Mouse (Mus musculus): ENCODE data around the gene Rbfox2.
A peak's percentile ranks its signal among the peaks of the same experiment; 100 is the strongest.

The Rbfox2 gene

DNA sequence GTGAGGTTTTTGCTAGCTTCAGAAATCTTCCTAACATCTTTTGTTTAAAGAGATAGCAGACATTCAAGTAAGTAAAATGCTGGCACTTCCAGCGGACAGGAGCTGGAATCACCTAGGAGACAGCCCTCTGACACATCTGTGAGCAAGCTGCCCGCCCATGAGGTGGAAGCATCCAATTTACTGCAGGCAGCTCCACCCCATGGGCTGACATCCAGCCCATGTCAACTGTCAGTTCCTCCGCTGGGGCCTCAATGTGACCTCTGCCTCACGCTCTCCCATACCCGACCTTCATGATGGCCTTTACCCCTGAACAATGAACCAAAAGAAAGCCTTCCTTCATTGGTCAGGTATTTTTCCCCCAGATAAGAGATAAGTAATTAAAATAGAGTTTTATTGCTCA is 121.2 kb downstream of the Rbfox2 start:
- no peak for DNase-seq

DNA sequence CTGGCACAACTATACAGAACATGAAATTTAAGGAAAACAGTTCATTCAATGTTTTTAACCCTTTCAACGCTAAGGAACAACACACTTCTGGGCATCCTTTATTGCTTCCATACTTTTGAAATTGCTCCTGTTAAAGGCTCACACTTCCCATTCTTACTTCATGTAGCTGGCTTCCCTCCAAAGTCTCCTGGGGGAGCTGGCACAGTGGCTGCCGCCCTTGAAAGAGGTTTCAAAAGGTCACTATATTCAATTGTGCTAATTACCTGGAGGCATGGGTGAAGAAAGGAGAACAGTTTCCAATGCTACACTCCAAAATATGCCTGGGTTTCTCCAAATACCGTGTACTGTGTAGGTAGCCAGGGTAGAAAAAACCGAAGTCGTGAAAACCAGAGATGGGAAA is 124.0 kb downstream of the Rbfox2 start:
- peak in 1 of 2 experiments; percentile 55 for DNase-seq

DNA sequence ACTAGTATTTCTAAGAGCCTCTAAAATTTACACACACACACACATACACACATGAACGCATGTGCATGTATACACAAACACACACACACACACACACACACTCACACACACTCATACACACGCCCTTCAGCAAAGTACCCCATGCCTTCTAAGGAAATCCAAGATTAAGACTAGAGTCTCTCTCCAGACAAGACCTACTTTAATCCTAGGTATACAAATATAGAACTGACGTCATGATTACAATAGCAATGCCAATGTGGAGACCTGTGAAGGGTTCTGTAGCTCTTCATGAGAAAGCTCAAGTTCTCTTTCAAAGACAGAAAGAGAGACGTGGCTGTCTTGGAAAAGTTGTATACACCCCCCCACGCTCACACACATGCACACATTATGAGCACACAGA is 132.8 kb downstream of the Rbfox2 start:
- no peak for DNase-seq

DNA sequence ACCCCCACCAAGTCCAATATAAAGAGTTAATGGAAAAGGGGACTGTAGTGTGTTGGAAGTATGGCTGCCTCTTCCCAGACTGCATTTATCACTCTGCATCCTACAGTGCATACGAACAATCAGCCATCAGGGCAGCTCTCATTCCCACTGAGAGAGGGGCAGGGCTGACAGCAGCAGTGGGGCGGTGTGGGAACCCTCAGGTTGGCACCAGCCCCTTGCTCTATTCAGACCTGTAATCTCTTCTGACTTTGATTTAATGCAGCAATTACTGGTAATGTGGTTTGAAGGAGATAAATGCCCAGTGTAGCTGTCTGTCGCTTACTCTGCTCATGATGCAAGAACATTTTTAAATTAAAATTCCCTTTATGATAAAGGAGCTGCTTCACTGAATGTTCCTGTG is 134.4 kb downstream of the Rbfox2 start:
- DNase-seq: no peak

DNA sequence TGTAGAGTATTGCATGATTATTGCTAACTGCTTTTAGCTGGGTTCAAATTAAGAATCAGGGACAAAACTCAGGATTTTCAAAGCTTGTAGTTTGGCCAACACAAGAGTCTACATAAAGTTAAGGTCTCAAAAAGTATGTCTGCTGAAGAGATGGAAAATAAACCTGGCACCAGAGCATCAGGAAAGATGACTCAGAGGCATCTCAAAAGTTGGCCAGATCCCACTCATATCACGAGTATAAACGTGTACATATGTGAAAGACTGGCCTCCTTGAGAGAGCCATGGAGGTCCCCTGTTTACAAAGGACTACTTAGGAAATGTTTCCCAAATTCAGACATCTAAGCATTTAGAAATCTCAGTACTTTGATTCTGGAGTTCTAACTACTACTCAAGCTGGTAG is 138.0 kb downstream of the Rbfox2 start:
- no peak for DNase-seq

DNA sequence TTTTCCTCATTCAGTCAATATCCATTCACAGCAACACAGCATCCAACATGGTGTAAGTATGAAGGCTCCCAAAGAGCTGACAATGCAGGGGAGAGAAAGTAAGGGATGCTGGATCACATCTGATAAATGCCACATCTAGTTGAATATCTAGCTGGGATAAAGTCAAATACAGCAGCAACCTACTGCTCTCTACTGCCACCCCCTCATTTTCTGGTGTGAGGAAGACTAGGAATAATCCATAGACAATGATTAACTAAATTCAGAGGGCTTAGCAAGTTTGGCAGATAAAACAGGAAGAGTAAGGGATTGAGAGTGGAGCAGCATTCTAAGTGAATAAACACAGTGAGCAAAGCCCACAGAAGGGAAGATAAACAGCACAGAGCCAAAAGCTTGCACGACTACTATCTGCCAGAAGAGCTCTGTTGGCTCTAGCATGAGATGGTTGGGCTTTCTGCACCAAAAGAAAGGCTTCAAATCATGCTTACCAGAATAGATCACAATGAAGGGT is 140.5 kb downstream of the Rbfox2 start:
- peak in 1 of 2 experiments; percentile 43 for DNase-seq

DNA sequence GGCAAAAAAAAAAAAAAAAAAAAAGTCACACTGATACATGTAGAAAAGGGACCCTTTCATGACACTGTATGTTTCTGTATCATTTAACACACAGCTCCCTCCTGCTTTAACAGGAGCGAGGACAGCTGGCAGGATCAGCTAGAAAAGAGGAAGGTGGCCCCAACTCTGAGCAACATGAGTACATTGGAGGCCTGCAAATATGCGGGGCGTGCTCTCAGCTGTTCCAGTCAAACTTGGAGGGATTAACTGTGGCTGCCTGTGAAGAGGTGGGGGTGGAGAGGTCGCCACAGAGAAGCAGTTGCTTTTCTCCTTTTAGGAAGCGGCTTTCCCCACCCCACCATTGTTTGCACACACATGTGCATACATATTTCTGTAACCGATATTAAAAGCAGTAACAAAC is 143.5 kb downstream of the Rbfox2 start:
- DNase-seq: no peak

DNA sequence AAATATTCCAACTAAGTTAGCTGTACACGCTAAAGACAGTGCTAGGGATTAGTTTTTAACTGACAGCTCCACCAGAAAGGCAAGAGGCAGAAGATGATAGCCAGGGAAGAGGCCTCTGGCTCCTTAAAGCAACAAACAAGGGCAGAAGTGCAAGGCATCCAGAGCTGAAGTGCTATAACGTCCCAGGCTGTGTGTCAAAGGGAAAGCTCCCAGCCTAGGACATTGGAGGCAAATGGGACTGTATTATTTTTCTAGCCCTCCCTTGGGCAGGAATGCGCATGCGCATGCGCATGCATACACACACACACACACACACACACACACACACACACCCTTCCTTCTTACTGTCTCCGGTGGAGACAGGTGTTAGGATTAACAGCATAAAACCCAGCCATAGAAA is 143.9 kb downstream of the Rbfox2 start:
- DNase-seq: no peak

DNA sequence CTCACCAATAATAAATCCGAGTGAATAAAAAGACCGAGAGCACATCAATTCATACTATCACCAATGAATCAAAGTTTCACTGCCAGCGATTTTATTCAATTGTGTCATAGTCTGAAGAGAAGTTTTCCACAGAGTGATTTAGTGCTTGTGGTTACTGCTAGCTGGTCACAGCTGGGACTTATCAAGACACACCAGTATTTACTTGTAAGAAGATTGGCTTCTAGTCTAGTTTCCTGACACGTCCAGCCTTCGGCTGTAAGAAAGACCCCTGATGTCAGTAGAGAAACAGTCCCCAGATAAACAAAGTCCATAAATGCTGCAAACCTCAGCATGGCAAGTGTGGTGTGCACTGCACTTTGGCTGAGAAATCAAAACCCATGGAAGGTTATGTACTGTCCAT is 145.4 kb downstream of the Rbfox2 start:
- no peak for DNase-seq

DNA sequence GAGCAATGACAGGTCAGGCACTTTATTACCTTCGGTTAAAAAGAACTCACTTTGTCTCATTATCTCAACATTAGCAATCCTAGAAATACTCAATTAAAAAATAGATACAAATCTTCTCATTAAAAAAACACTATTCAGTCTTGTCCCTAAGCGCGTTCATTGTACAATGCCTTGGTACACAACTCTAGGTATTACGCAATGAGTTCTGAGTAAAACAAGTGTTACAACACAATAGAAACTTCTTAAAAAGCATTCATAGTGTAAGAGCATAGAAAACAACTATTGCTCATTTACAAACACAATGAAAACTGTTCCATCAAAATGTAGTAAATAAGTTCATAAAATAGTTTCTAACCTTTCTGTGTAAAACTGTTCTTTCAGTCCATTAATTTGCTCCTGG is 146.0 kb downstream of the Rbfox2 start:
- no peak for DNase-seq

DNA sequence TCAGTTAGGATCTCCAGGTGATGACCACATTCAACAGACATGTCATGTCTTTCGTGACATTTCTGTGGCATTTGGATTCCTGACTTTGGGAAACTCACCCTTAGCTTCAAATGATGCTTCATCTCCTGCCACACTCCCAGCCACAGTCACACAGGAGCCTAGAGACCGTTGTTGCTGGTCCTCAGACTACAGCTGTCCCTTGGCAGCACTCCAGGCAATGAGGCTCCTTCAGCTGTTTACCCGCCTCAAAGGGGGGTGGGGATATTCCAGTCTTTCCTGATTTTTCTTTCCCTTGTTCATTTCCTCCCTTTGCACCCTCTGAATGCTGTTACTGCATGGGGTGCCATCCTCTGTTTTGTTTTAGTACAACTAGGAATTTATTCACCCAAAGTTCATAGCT is 150.3 kb downstream of the Rbfox2 start:
- peak in 1 of 2 experiments; percentile 18 for DNase-seq

DNA sequence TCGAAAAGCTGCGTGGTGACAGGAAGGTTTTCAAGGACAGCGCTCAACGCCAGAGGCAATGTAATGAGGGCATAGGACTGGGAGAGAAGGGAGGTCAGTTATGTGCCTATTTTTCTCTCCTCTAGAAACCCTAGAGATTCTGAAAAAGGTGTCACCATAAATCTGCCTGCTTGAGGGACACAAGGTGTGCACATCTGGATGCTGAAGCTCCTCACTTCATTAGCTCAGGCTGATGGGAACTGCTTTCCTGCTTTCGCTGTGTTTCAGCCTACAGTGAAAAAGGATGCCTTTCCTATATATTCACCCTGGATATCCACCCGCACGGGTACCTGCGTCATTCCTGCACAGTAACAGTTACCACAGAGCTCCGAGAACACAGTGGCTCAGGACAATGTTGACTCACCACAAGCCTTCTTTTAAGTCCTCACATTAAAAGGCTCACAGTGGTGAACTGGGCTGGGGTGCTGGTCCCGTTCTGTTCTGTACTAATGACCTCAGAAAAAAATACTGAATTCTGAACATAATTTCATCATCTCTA is 152.5 kb downstream of the Rbfox2 start:
- DNase-seq: no peak

DNA sequence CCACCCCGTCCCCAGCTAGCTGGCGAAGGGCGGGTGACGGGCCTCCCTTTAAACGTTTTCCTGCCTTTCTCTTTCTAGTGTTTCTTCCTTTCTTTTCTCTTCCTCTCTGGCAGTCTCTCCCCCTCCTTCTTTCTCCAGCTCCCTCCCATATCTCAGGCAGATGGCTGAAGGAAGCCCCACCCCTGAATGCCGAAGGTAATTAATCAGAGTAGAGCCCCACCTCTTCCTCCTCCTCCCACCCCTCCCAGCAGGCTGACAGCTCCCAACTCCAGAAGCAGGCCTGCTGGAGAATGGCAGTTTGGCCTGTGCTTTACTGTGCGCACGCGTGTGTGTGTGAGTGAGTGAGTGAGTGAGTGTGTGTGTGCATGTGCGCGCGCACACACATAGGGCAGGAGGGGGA is 153.2 kb downstream of the Rbfox2 start:
- peak; percentile 79 to 86 for DNase-seq

DNA sequence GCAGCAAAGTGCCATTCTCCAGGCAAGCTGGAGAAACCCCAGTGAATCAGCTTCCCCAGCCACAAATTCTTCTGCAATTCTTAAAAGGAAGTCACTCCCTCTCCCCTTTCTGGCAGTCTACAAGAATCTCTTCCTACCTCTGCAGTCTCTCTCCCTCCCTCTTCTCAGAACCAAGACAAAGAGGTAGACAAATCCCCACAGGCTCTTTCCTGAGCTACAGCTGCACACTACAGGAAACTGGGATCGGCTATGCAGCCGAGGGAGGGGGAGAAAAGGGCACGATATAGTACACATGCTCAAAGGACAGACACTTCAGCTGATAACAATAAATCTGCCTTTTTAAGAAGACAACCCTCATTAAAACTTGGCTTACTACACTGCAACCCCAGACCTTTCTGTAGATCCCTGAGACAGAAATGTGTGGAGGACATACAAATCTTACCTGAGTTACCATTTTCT is 153.7 kb downstream of the Rbfox2 start:
- DNase-seq: peak in 1 of 2 experiments; percentile 15

DNA sequence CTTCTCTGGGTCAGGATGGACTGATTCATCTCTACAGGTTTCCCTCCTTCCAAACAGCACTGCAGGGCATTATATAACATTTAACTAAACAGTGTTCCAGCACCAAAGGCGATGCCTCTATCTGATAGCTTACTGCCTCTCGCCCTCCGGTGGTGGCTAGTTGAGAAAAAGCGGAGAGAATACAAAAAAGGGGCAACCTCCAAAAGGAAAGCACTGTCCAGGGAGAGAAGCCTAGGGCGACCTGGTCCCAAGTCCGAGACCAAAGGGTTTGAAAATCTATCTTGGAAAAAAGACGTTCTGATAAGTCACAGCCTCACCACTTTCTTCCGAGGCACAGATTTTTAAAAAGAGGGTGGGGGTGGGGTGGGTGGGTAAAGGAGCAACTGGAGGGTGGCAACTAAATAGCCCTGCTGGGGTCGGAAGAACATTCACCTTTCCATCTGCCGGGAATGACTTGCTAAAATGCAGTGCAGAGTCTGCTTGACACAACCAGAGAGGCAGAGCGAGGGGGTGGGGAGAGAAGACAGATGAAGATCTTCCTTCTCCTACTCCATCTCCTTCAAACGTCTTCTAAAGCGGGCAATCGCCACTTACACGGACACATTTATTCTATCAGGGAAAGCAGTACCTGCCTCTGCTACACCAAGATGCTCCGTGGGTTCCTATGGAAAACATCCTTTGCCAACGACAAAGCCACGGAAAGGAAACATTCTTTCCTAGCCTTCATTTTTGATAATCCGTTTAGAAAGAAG is 154.3 kb downstream of the Rbfox2 start:
- DNase-seq: no peak

DNA sequence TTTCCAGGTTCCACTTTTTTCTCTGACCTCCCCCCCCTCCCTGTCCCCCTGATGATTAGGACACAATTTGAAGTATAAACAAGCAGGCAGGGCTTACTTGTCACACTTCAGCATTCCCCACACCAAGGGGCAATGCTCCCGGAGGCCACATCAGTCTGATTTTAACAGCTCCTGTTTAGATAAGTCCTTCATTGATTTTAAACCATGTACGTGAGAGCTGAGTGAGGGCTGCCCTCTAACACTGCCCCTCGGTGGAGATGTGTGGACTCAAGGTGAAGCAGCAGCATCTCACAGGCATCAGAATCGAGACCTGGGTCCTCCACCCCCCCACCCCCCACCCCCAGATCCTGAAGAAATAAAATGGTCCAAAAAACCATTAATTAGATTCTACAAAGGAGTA is 155.0 kb downstream of the Rbfox2 start:
- no peak for DNase-seq

DNA sequence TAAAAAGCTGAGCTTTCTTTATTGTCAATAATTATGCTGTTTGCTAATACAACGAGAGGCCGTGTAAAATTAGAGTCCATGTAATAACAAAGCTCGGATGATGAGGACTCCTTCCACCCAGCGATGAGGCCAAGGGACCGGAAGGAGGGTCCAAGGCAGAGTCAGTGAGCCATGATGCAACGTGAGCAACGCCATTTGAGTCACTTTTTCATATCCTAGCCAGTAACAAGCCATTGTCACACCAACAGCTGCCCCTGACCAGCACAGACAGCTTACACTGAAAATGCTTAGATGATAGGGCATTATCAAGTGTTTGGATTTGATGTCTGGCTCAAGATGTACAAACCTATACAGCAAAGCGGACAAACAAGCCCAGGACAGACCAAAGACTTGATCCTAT is 155.6 kb downstream of the Rbfox2 start:
- DNase-seq: no peak

DNA sequence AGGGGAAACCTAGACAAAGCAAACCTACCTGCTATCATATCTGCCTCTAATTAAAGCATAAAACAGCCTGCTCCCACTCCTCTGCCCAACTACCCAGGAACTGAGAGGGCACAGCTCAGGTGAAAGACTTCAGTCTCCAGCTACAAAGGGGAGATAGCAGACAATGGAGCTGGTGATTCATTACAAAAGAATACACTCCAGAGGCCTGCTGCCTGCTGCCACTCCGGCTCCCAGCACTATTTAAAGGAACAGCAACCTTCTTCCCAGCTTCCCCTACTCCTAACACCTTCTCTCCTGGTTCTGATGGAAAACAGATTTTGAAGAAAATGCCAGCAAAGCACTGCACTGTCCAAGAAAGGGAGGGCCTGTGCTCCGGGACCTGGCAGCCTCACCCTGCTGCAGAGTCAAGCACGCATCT is 156.4 kb downstream of the Rbfox2 start:
- no peak for DNase-seq

DNA sequence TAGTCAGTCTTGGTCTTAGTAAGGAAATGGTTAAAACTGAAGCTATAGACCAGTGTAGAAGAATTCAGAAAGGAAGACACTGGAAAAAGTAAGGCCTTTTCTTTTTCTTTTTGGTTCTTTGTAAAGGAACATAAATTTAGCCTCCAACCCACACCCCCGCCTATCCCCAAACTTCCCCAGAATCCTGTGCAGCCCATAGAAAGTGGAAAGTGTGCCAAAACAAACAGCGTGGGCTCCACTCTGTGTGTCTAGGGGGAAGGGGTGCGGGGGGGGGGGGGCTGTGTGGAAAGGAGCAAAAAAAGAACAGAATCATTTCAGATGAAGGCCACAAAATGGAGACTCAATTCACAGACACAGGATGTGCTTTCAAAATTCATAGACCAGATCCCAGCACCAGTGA is 156.8 kb downstream of the Rbfox2 start:
- no peak for DNase-seq

DNA sequence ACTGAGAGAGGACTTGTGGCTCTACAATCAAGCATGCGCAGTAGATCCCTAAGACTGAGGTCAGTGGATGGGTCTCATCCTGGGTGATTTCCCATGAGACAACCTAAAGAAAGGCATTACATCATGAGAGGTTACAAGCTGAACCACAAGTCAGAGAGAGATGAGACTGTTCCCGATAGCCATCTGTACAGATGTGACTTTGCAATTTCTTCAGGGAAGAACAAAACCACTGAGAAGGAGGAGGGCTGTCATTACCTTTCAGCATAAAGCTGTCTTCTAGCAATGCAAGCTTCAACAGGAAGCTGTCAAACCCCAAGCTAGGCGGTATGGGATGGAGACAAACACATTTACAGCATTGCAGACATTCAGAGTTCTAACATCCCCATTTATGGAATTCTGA is 157.3 kb downstream of the Rbfox2 start:
- DNase-seq: no peak

DNA sequence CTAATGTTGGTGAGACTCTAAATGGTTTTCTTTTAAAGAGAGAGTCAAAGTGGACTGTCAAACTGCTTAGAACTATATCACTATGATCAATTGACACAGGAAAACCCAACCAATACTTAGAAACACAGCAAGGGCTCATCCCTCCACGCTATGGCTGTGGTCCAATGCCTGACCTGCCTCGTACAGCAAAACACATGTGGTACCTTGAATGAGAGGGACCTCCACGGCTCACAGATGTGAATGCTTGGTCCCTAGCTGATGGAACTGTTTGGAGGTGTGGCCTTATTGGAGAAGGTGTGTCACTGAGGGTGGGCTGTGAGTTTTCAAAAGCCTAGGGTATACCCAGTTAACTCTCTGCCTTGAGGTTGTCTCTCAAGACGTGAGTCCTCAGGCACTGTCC is 159.9 kb downstream of the Rbfox2 start:
- no peak for DNase-seq

DNA sequence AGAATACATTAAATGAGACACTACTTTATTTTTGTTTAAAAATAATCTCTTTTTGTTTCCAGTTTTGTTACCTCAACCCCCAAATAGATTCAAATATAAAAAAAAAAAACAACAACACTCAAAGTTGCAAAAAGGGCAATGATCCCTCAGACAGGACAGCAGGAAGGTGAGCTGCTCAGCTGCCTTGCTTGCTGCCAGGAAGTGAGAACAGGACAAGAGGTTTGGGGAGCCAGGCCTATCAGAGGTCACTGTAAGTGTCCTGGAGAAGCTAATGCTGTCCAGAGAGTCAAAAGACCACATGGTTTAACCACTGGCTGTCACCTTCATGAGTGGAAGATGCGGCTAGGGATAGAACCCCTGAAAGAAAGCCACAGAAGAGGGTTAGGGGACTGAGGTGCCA is 161.8 kb downstream of the Rbfox2 start:
- no peak for DNase-seq

DNA sequence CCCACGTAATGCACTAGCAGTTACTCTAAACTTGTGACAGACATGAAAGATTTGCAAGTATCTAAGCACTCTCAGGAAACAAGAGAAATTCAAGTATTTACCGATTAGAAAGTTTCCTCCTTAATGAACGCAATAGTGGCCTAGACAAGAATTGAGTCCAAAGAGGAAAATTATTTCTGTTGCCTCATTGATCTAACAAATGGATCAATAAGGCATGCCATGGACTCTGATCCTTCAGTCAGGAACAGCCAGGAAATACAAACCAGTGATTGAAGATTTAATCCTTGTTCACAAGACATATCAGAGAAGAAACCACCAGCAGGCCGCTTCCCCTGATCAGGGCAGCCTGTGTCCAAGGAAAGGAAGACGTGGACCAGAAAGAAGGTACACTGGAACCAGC is 164.0 kb downstream of the Rbfox2 start:
- no peak for DNase-seq

DNA sequence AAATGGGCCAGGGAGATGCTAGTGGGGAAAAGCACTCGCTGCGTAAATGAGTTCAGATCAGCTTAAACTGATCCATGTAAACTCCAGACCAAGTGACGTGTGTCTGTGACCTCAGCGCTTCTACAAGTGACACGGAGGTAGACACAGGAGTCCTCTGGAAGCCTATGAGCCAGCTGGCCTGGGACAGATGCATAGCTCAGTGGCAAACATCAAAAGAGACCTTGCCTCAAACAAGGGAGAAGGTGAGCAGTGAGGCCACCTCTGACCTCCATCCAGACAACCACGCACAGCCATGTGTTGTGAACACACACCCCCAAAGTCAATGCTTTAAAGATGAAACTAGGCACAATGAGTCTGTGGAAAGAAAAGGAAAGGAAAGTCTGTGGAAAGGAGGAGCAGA is 164.5 kb downstream of the Rbfox2 start:
- no peak for DNase-seq

DNA sequence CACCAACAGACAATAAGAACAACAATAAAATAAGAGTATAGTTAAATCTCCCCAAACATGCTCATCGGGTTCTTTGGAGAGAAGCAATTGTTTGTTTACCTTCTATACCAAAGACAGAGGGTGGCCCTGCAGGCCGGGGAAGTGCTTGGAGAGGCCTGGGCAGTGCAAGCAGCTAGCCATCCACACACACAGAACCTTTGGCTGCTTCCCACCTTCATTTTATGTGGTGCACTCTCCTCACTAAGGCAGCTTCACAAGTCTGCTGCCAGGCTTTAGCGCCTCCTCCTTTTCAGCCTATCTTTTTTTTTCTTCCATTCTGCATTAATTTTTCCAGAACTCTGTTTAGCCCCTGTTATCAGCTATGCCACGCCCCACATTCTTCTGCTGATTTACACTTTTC is 165.1 kb downstream of the Rbfox2 start:
- no peak for DNase-seq

All from kidney, adult 8-10 months (tissue).